22 mouse cellular contexts compared by ENCODE assay signal in the genomic region with DNA sequence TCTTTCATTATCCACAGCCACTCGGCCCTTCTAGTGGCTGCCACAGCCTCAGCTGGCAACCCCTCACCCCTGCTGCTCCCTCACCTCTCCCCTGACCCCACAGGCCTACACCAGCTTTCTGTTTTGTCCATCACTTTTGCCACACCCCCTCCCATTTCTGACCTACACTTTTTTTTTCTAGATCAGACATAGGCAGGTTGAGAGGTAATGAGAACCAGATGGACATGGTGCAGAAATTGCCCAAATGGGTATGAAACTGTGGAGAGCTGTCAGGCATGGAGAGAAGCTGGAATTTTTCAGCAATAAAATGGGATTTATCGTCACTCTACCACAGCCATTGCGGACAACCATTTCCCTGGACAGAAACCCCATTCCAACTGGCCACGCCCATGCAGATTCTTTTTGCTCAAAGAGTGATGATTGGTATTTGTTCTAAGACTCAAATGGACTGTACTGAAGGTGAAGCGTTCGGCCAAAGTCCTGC.
DNase-seq lines count a peak whose midpoint lies in the region; ATAC-seq and TF ChIP-seq lines count a peak whose summit lies in the region.
"Had no signal": no experiment of that assay in that cellular context is flagged by ENCODE, and none has a peak within 500 bp of the region (broad histone marks: within the 10 kb centered on the region; RNA-seq: fewer than 3 reads in every experiment).

No protein-coding gene starts in this region.

- H3K4me3 ChIP-seq in kidney, adult 2 months (ENCODE audit: insufficient read depth, low read depth, low read length): no peak overlapping the region
- no peak overlapping the region for H3K4me3 ChIP-seq in embryonic facial prominence, embryonic 12.5 days
- H3K4me3 ChIP-seq in limb, embryonic 13.5 days: no peak overlapping the region
- H3K4me3 ChIP-seq: embryonic facial prominence, embryonic 15.5 days; forebrain, embryonic 12.5 days; heart, embryonic 13.5 days; liver, embryonic 13.5 days; lung, embryonic 15.5 days; myocyte; stomach, embryonic 15.5 days had no signal

- no peak overlapping the region for H3K9ac ChIP-seq in embryonic facial prominence, embryonic 12.5 days
- no peak overlapping the region for H3K9ac ChIP-seq in limb, embryonic 13.5 days
- H3K9ac ChIP-seq: embryonic facial prominence, embryonic 15.5 days; forebrain, embryonic 12.5 days; heart, embryonic 13.5 days; liver, embryonic 13.5 days; lung, embryonic 15.5 days; stomach, embryonic 15.5 days had no signal

- no peak overlapping the region for H3K4me2 ChIP-seq in embryonic facial prominence, embryonic 12.5 days (replicated peaks)
- H3K4me2 ChIP-seq in limb, embryonic 13.5 days (replicated peaks): 0 out of 2 replicates have a peak overlapping the region, but pooled peaks have one; percentile 0
- H3K4me2 ChIP-seq: embryonic facial prominence, embryonic 15.5 days; forebrain, embryonic 12.5 days; heart, embryonic 13.5 days; liver, embryonic 13.5 days; lung, embryonic 15.5 days; stomach, embryonic 15.5 days had no signal

- 66% methylated on average over 6 of the region's 6 CpGs for WGBS in kidney, adult 2 months
- 26% methylated on average over 6 of the region's 6 CpGs for WGBS in embryonic facial prominence, embryonic 12.5 days
- WGBS in limb, embryonic 13.5 days: 11% methylated on average over 6 of the region's 6 CpGs

- intact Hi-C loops in left cerebral cortex, postnatal 14 days (cut with DNase I): no loop called here

- no peak overlapping the region for H3K27ac ChIP-seq in kidney, adult 2 months (ENCODE audit: insufficient read depth, low read depth, low read length)
- H3K27ac ChIP-seq in embryonic facial prominence, embryonic 12.5 days: 0 out of 2 replicates have a peak overlapping the region, but pooled peaks have one; percentile 41
- H3K27ac ChIP-seq in limb, embryonic 13.5 days: no peak overlapping the region
- H3K27ac ChIP-seq: embryonic facial prominence, embryonic 15.5 days; forebrain, embryonic 12.5 days; heart, embryonic 13.5 days; liver, embryonic 13.5 days; lung, embryonic 15.5 days; macrophage; stomach, embryonic 15.5 days had no signal

- no peaks in the 10 kb centered on the region for H3K9me3 ChIP-seq in embryonic facial prominence, embryonic 12.5 days
- no peaks in the 10 kb centered on the region for H3K9me3 ChIP-seq in limb, embryonic 13.5 days
- H3K9me3 ChIP-seq: embryonic facial prominence, embryonic 15.5 days; forebrain, embryonic 12.5 days; heart, embryonic 13.5 days; liver, embryonic 13.5 days; lung, embryonic 15.5 days; stomach, embryonic 15.5 days had no signal

- TF ChIP-seq CTCF in kidney, adult 2 months (conservative IDR thresholded peaks at IDR 0.05; ENCODE audit: insufficient read depth, insufficient read length, low read depth, low read length): no peak

- no peaks in the 10 kb centered on the region for H3K4me1 ChIP-seq in kidney, adult 2 months (ENCODE audit: control insufficient read depth, insufficient read depth, low read length)
- H3K4me1 ChIP-seq in embryonic facial prominence, embryonic 12.5 days: peaks cover 19% of the 10 kb centered on the region
- H3K4me1 ChIP-seq in limb, embryonic 13.5 days: peaks cover 17% of the 10 kb centered on the region
- H3K4me1 ChIP-seq: embryonic facial prominence, embryonic 15.5 days; stomach, embryonic 15.5 days had no signal

- peak; percentile 19 to 29 for DNase-seq in cerebellum, adult 18-20 months
- DNase-seq in cerebellum, postnatal 4 days (ENCODE audit: low spot score in 2 of 2): no peak
- DNase-seq in kidney, postnatal 10 days: peak; percentile 36
- no peak for DNase-seq in kidney, adult 2 months
- no peak for DNase-seq in adrenal gland, adult (ENCODE audit: inconsistent age in 2 of 2, low spot score in 1 of 2)
- DNase-seq in left cerebral cortex, postnatal 14 days (ENCODE audit: low spot score in 2 of 2): no peak
- DNase-seq: adrenal gland, adult 8-10 months; heart, postnatal 4 days; layer of hippocampus, adult 9-11 months; liver, embryonic 13.5 days; midbrain, embryonic 14.5 days; right cerebral cortex, adult 18-20 months; thymus, adult 2 months had no signal

- TF ChIP-seq POLR2A in kidney, adult 2 months (IDR thresholded peaks at IDR 0.05; ENCODE audit: low read depth, low read length): no peak

- peak; percentile 52; the same call in 1 of the 2 replicates for ATAC-seq in embryonic facial prominence, embryonic 12.5 days (ENCODE audit: insufficient number of reproducible peaks, insufficient read depth, low FRiP score, low TSS enrichment)
- peak; percentile 59; the same call in 1 of the 2 replicates for ATAC-seq in limb, embryonic 13.5 days (ENCODE audit: low FRiP score, low read depth)

- H3K27me3 ChIP-seq in kidney, adult 2 months (replicated peaks; ENCODE audit: control insufficient read depth, insufficient read depth, low read length): no peaks in the 10 kb centered on the region
- no peaks in the 10 kb centered on the region for H3K27me3 ChIP-seq in embryonic facial prominence, embryonic 12.5 days
- H3K27me3 ChIP-seq in limb, embryonic 13.5 days: peaks cover 39% of the 10 kb centered on the region
- H3K27me3 ChIP-seq: heart, embryonic 13.5 days; liver, embryonic 13.5 days; lung, embryonic 15.5 days; stomach, embryonic 15.5 days had no signal

- no peaks in the 10 kb centered on the region for H3K36me3 ChIP-seq in kidney, adult 2 months (ENCODE audit: control insufficient read depth, insufficient read depth, low read length)
- no peaks in the 10 kb centered on the region for H3K36me3 ChIP-seq in embryonic facial prominence, embryonic 12.5 days
- H3K36me3 ChIP-seq in limb, embryonic 13.5 days: no peaks in the 10 kb centered on the region
- H3K36me3 ChIP-seq: embryonic facial prominence, embryonic 15.5 days; forebrain, embryonic 12.5 days; heart, embryonic 13.5 days; liver, embryonic 13.5 days; lung, embryonic 15.5 days; stomach, embryonic 15.5 days had no signal

Comparison
In these comparisons a context has a peak if more than half of its experiments do, and no peak if none do; other contexts are left out.
1. DNase-seq: peak in cerebellum, adult 18-20 months (2 of 2) and kidney, postnatal 10 days (single experiment); none in cerebellum, postnatal 4 days (0 of 2), kidney, adult 2 months (single experiment), adrenal gland, adult (0 of 2) and left cerebral cortex, postnatal 14 days (0 of 2).